Mouse (Mus musculus) hematopoietic stem cell, adult 5-6 weeks (primary cell): ENCODE results near the gene Myrfl. TPM values are rescaled to one million over a fixed set of nuclear protein-coding genes. Genes with fewer than 3 reads are reported as not detected.

Experiments used
- ATAC-seq, 2 experiments: fragments of 125-278 bp in 1 of 2; replicated peaks in 1 of 2; 2 replicates each; pipeline ENCODE4 v1.8.0; 2016 to 2017; ENCODE audit warnings: inconsistent platforms in 2 of 2, mild to moderate bottlenecking in 2 of 2, moderate number of reproducible peaks in 2 of 2, low read depth in 1 of 2, moderate TSS enrichment in 1 of 2; ENCODE audit not compliant: low FRiP score in 2 of 2, poor library complexity in 2 of 2, severe bottlenecking in 2 of 2, insufficient read depth in 1 of 2, low TSS enrichment in 1 of 2
- total RNA-seq: library from RNA; stranded (forward); fragments of 172-1452, 232-1000 nt; gene quantifications from 2 replicates; pipeline ENCODE4 v1.2.3, GENCODE M21; 2017

Myrfl gene
- total RNA-seq, 1 experiment from 2014 or later, result not detected

- ATAC-seq, result no peak
These were observed 148.0 kb downstream of the Myrfl start for GRCm38 (mm10) chr10:116748681-116749080.

DNA sequence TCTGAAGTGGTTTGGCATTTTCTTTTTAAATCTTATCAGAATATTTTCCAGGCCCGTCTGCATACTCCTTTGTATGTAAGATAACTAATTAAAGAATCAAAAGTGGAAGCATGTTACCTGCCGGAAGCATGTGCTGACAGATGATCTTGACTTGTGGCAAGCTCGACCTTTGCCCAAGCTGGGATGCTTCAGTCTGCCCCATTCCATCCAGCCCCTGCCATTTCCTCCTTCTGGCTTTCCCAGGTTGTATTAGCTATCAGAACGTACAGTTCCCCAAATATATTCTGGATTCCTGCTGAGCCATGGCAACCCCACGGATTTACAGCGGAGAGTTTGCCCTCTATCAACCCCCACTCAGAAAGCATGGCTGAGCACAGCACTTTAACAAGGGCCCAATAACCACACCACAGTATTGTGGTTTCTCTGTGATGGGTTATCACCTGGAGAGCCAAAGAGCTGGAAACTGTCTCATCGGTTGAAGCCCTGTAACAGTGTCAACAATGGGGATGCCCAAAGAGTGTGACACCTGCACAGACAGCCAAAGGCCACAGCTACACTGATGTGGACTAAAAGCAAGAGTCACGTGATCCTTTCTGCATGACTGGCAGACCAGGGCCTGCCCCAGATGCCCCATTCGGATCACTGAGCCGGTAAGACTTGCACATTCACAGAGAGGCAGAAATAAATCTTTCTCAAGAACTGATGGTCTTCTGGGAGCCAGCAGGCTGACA is 150.3 kb downstream of the Myrfl start:
- no peak for ATAC-seq

DNA sequence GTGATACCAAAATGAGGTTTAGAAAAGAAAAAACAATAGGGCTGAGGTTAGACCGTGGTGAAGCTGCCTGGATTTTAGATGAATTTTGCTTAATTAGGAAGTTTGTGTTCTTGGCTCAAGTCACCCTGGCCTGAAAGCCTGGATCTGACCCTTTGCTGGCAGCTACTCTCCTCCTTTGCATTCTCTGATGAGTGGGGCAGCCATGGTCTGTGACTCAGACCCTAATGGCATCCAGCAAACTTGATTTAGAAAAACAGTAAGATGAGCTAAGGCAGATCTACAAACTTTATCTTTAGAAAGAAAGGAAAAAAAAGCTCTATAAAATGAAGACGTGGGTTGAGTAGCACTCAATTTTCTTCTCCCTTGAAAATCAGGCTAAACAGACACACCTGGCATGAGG is 154.0 kb downstream of the Myrfl start:
- ATAC-seq, result no peak

DNA sequence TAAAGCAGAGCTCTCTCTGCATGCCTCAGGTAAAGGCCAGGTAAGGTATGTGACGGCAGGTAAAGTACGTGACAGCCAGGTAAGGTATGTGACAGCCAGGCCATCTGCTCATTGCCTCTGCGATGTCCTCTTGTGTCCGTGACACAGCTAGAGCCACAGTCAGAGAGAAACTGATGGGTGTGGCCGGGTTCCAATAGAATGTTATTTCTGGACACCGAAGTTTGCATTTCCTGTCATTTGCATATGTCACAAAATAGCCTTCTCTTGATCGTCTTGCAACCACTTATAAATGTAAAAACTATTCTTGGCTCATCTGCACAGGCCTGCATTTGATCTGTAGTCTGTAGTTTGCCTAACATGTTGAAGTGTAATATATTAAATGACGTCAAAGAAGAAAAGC is 154.5 kb downstream of the Myrfl start:
- no peak for ATAC-seq

DNA sequence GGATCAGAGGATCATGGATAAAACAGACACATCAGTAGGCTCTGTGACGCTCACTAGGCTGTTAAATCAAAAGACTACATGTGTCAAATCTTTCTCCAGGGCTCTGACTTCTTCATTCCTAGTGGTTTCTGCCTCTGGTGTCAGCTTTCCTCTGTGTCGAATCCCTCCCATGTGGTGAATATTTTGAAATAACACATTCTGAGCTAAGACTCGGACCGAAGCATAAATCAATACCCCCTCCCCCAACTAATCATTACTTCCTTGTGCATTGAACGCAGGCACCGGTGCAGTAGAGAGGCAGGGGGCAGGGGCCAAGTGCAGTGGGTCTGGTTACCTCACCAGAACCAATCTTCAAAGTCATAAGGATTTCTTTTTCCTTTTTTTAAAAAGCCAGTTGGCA is 155.4 kb downstream of the Myrfl start:
- ATAC-seq, result no peak

DNA sequence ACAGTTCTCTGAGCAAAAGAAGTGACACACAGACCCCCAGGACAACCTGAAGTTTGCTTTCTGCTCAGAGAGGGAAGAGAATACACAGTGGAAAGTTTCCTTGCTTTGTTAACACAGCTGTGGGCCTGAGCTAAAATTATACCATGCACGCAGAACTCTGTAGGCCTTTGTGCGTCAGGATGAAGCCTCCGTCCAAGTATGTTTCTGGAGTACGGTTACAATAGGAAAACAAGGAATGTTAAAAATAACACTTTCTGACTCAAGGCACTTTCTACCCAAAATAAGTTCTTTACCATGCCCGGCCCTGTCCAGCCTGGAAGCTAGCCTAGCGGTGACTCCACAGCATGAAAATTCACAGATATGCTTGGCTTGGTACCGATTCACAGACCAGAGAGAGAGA is 156.6 kb downstream of the Myrfl start:
- ATAC-seq, result no peak

DNA sequence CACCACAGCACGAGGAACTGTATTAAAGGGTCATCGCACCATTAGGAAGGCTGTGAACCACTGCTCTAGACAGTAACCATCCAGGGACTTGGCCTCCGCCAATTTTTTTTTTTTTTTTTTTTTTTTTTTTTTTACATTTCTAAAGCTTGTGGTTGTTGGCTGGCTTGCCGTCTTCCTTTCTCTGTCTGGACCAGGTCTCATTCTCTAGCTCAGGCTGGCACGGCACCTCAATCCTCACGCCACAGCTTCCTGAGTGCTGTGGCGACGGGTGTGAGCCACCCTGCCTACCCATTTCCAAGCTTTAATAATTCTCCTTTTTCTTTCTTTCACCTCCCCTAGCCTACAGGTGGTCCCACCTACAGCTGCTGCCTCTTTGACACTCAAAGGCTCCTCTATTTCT is 158.2 kb downstream of the Myrfl start:
- peak; percentile 93 to 98 for ATAC-seq

GRCm38 (mm10) chr10:116735607-116736006 is 161.1 kb downstream of the Myrfl start:
- ATAC-seq, result no peak

DNA sequence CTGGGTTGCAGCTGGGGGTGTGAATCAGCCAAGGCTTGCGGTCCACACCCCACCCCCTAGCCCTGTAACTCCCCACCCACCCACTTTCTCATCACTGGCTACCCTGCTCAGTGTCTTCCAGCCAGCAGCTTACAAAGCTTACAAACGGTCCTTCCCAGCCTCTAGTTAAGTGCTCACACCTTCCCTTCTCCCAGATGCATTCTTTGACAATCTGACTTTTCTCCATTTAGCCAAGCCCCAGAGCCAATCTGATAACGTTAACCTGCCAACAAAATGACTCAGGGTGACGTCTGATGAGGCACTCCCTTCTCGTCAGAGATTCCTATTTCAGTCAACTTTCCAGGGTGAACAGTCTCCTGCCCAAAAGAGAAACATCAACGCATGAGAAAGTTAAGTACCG is 163.1 kb downstream of the Myrfl start:
- ATAC-seq, result no peak

GRCm38 (mm10) chr10:116730033-116730652 is 166.6 kb downstream of the Myrfl start:
- ATAC-seq, result no peak

- ATAC-seq, result no peak
These were observed 167.9 kb downstream of the Myrfl start for GRCm38 (mm10) chr10:116728860-116729259.

DNA sequence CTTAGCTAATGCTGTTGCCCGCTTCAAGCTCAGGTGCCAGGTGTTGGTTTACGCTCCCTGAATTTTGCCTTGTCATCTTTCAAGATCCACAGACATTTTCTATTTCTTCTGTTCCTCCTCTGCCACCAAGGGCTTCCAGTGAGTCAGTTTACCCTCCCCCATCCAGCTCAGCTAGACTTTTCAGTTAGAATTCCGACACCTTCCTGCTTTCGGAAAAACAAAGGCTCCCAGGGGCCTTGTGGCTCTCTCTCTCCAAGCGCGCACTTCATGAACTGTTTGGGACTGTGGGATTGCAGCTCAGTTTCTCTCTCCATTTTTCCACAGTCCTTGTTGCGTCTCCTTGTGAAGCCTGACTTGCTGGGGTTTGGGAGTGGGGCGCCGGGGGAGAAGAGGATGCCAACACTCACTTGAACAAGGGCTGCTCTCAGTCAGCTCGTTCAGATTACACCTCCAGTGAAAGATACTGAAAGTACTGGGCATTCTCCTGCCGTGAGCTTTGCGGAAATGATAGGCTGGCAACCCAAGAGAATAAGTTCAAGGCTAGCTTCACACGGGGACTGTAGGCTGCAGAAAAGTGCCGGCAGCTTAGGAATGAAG is 168.9 kb downstream of the Myrfl start:
- peak in 1 of 2 experiments; percentile 36; a peak in 1 of 4 replicates for ATAC-seq

Other genes starting within 250 kb of the Myrfl start
- gene Rab3ip, start 53.9 kb upstream of the Myrfl start, total RNA-seq, result 22.6 and 22.9 TPM in 2 replicates
- gene Gm10271, start 75.7 kb upstream of the Myrfl start, total RNA-seq, result not detected in 2 replicates
- gene Best3, start 89.4 kb upstream of the Myrfl start, total RNA-seq, result not detected in 2 replicates
- gene Lrrc10, start 148.4 kb upstream of the Myrfl start, total RNA-seq, result not detected in 2 replicates
- 549 and 550 TPM in 2 replicates for gene Cct2, start 166.9 kb upstream of the Myrfl start, total RNA-seq